Mouse (Mus musculus): ENCODE data around the gene Arhgap10. TPM values are rescaled to one million over a fixed set of nuclear protein-coding genes. Genes with fewer than 3 reads are reported as not detected.

The Arhgap10 gene
- total and polyA plus RNA-seq, 3 experiments = 13.1 to 22.8 TPM; not detected in 1

GRCm38 (mm10) chr8:77524906-77525305 is 7.2 kb upstream of the Arhgap10 start:
- no peaks in the 10 kb centered on the region for H3K27me3 ChIP-seq (ENCODE audit: control insufficient read depth in 1 of 2, insufficient read depth in 2 of 2, low read length in 2 of 2)
- TF ChIP-seq MEF2A (IDR thresholded peaks at IDR 0.05; ENCODE audit: extremely low read depth, insufficient replicate concordance, low read depth, low read length, poor library complexity, severe bottlenecking) (no peak), ZC3H11A (IDR thresholded peaks at IDR 0.05; ENCODE audit: low read depth, low read length) (peak; percentile 47), RAD21 (IDR thresholded peaks at IDR 0.05; ENCODE audit: low read depth, low read length) (peak; percentile 65), SMC3 (IDR thresholded peaks at IDR 0.05; ENCODE audit: low read depth, low read length) (peak; percentile 68), CTCF (IDR thresholded peaks at IDR 0.05 in 2 of 3, conservative IDR thresholded peaks at IDR 0.05 in 1 of 3; ENCODE audit: control insufficient read depth in 1 of 3, insufficient read depth in 1 of 3, low read depth in 2 of 3, low read length in 3 of 3, poor library complexity in 1 of 3, severe bottlenecking in 1 of 3) (peak in 2 of 3 experiments; percentile 35 to 57; a peak in 3 of 6 replicates)
- H3K79me2 ChIP-seq (ENCODE audit: control insufficient read depth, insufficient read depth, low read length, poor library complexity) = no peaks in the 10 kb centered on the region
- H3K36me3 ChIP-seq (ENCODE audit: control insufficient read depth in 1 of 2, insufficient read depth in 2 of 2, low read length in 2 of 2) = no peaks in the 10 kb centered on the region
- H3K4me1 ChIP-seq (ENCODE audit: control insufficient read depth in 1 of 2, insufficient read depth in 2 of 2, low read length in 2 of 2) = 0 out of 4 replicates have a peak, but pooled peaks cover 0 to 3% of the 10 kb centered on the region in 2 experiments
- no peak overlapping the region for H3K9ac ChIP-seq (ENCODE audit: control insufficient read depth, low read depth, low read length, poor library complexity, severe bottlenecking)
- peak; percentile 37 for DNase-seq (ENCODE audit: low read depth, low spot score)
- H3K4me3 ChIP-seq (ENCODE audit: control insufficient read depth in 1 of 2, insufficient read depth in 1 of 2, low read depth in 2 of 2, low read length in 2 of 2) = no peak overlapping the region
- no peak overlapping the region for H3K27ac ChIP-seq (ENCODE audit: control insufficient read depth, low read depth, low read length)
- H3K9me3 ChIP-seq (replicated peaks; ENCODE audit: insufficient read depth, low read length) = no peaks in the 10 kb centered on the region

DNA sequence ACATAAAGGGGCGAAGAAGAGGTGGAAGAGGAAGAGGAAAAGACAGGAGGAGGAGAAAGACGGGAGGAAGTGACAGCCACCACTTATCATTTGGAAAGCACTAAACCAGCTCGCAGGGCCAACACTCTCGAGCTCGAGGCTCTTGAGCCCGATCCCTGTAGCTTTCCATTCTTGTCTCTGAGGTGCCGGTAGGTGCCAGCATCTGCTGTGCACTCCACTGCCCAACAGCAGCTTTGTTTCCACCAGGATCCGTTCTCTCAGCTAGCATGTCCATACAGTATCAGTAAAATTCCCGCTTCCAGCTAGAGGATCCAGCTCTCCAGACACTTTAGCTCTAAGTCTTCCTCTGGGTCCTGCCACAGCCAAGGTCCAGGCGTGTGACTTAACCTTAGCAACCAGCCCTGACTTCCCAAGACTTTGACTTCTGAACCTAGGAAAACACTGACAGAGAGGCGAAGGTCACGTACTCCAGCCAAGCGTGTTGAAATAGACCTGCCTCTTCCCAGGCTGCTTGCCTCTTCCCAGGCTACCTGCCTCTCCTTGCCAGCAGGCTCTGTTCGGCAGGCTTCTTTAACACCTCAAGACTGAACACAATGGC is 6.4 kb upstream of the Arhgap10 start:
- Histone ChIP-seq H3K27ac (ENCODE audit: control insufficient read depth, low read depth, low read length) (no peak overlapping the region), H3K9ac (ENCODE audit: control insufficient read depth, low read depth, low read length, poor library complexity, severe bottlenecking) (no peak overlapping the region), H3K4me3 (ENCODE audit: control insufficient read depth in 1 of 2, insufficient read depth in 1 of 2, low read depth in 2 of 2, low read length in 2 of 2) (no peak overlapping the region), H3K4me1 (ENCODE audit: control insufficient read depth in 1 of 2, insufficient read depth in 2 of 2, low read length in 2 of 2) (peaks cover 0 to 3% of the 10 kb centered on the region in 2 experiments; a peak in 2 of 4 replicates), H3K9me3 (replicated peaks; ENCODE audit: insufficient read depth, low read length) (no peaks in the 10 kb centered on the region), H3K27me3 (ENCODE audit: control insufficient read depth in 1 of 2, insufficient read depth in 2 of 2, low read length in 2 of 2) (no peaks in the 10 kb centered on the region), H3K79me2 (ENCODE audit: control insufficient read depth, insufficient read depth, low read length, poor library complexity) (peaks cover under 1% of the 10 kb centered on the region; the same call in 1 of the 2 replicates), H3K36me3 (ENCODE audit: control insufficient read depth in 1 of 2, insufficient read depth in 2 of 2, low read length in 2 of 2) (peaks cover 0 to under 1% of the 10 kb centered on the region in 2 experiments; a peak in 2 of 4 replicates)
- TF ChIP-seq TCF12 (IDR thresholded peaks at IDR 0.05; ENCODE audit: low read depth, low read length) = no peak
- TF ChIP-seq BHLHE40 (IDR thresholded peaks at IDR 0.05; ENCODE audit: borderline replicate concordance, low read depth, low read length) = no peak
- TF ChIP-seq RAD21 (IDR thresholded peaks at IDR 0.05; ENCODE audit: low read depth, low read length) = no peak
- TF ChIP-seq POLR2AphosphoS5 (IDR thresholded peaks at IDR 0.05; ENCODE audit: borderline replicate concordance, low read depth, low read length) = no peak
- no peak for TF ChIP-seq GATA1 (IDR thresholded peaks at IDR 0.05; ENCODE audit: low read depth, low read length)
- no peak for TF ChIP-seq POLR2AphosphoS2 (IDR thresholded peaks at IDR 0.05; ENCODE audit: low read length)
- no peak for TF ChIP-seq RCOR1 (IDR thresholded peaks at IDR 0.05; ENCODE audit: low read depth, low read length)
- no peak for TF ChIP-seq ETS1 (IDR thresholded peaks at IDR 0.05; ENCODE audit: low read depth, low read length)
- no peak for TF ChIP-seq SIN3A (IDR thresholded peaks at IDR 0.05; ENCODE audit: low read length)
- no peak for TF ChIP-seq MEF2A (IDR thresholded peaks at IDR 0.05; ENCODE audit: extremely low read depth, insufficient replicate concordance, low read depth, low read length, poor library complexity, severe bottlenecking)
- no peak for TF ChIP-seq CHD2 (IDR thresholded peaks at IDR 0.05; ENCODE audit: low read length)
- no peak for DNase-seq (ENCODE audit: low read depth, low spot score)
